Mouse (Mus musculus): Measurements from ENCODE around the gene Atxn2. TPM values are rescaled to one million over a fixed set of nuclear protein-coding genes. Genes with fewer than 3 reads are reported as not detected.

Gene Atxn2
- total and polyA plus RNA-seq, 3 experiments: 7.7 to 58.4 (median 8.3) TPM

DNA sequence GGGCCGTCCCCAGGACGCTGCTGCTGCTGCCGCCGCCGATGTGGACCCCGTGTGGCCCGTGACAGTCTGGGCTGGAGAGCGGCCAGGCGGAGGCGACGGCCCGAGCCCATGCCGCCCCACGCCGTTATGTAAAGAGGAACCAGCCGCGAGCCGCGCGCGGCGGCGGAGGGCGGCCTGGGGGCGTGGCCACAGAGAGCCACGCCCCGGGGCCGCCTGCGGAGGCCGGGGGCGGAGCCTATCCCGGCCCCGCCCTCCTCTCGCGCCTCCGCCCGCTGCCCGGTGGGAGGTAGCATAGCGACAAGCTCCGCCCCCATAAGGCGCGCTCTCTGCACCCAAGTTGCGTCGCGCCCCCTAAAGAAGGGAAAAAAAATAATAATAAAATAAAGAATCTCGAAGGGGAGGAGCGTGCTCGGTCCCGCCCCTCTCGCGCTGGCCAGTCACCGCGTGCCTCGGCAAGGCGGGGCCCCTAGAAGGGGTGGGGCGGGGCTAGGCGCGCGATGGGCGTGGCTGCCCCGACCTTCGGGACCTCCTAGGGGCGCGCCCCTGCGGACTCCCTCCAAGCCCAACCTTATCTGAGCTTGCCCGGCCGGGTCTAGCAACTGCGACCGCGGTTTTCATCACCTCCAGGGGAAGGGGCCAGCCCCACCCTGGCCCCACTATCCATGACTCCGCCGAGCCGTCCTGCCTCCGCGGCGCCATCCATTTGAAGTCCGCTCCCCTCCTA, 125.7 kb downstream of the Atxn2 start:
- peaks cover 38% of the 10 kb centered on the region for H3K79me2 ChIP-seq (replicated peaks; ENCODE audit: control insufficient read depth, extremely low read depth, insufficient read depth, poor library complexity, severe bottlenecking)
- peak; percentile 94 for DNase-seq (ENCODE audit: extremely low read depth)
- dilution Hi-C loops (cut with MboI; ENCODE audit: extremely low pct_ligation_motif_present, extremely low pct_unique_long_range_greater_than_20kb, low sequenced_read_pairs): no loop called here
- in situ Hi-C loops (cut with MboI; ENCODE audit: low pct_ligation_motif_present, low pct_unique_long_range_greater_than_20kb, low sequenced_read_pairs): no loop called here
- TF ChIP-seq POLR2AphosphoS2 (IDR thresholded peaks at IDR 0.05; ENCODE audit: low read depth, low read length) (peak; percentile 71), NELFE (IDR thresholded peaks at IDR 0.05; ENCODE audit: low read depth, low read length) (peak; percentile 93), NRF1 (IDR thresholded peaks at IDR 0.05; ENCODE audit: low read depth, low read length) (0 out of 2 replicates have a peak, but pooled peaks have one; percentile 14), MAZ (IDR thresholded peaks at IDR 0.05; ENCODE audit: low read depth, low read length) (peak; percentile 85), UBTF (IDR thresholded peaks at IDR 0.05; ENCODE audit: low read depth, low read length) (no peak; the same call in 1 of the 2 replicates), KAT2A (IDR thresholded peaks at IDR 0.05; ENCODE audit: insufficient replicate concordance, low read length) (no peak), MXI1 (IDR thresholded peaks at IDR 0.05; ENCODE audit: low read depth, low read length) (peak; percentile 46), TBP (conservative IDR thresholded peaks at IDR 0.05; ENCODE audit: low read depth, low read length) (0 out of 2 replicates have a peak, but pooled peaks have one; percentile 4), ZMIZ1 (IDR thresholded peaks at IDR 0.05; ENCODE audit: low read depth, low read length) (peak; percentile 92), MAX (IDR thresholded peaks at IDR 0.05; ENCODE audit: low read length) (0 out of 2 replicates have a peak, but pooled peaks have one; percentile 32), ZNF384 (IDR thresholded peaks at IDR 0.05; ENCODE audit: low read depth, low read length) (peak; percentile 81), TCF12 (IDR thresholded peaks at IDR 0.05; ENCODE audit: low read depth, low read length) (peak; percentile 76), RAD21 (IDR thresholded peaks at IDR 0.05; ENCODE audit: low read depth, low read length) (no peak), POLR2A (IDR thresholded peaks at IDR 0.05; ENCODE audit: low read depth, low read length) (peak; percentile 88)
- H3K4me1 ChIP-seq (ENCODE audit: control insufficient read depth in 1 of 2, insufficient read depth in 2 of 2): peaks cover 20 to 31% of the 10 kb centered on the region in 2 experiments
- peak overlapping the region; percentile 82 for H3K4me2 ChIP-seq (ENCODE audit: insufficient read depth, low read depth, poor library complexity, severe bottlenecking)
- H3K27ac ChIP-seq (ENCODE audit: insufficient read depth, low read depth): peak overlapping the region; percentile 94
- H3K9me3 ChIP-seq (replicated peaks; ENCODE audit: low read length): peaks cover 8% of the 10 kb centered on the region
- peak overlapping the region; percentile 61 to 86 (median 78) for H3K4me3 ChIP-seq (replicated peaks in 1 of 3; ENCODE audit: low read depth in 2 of 3, low read length in 2 of 3, poor library complexity in 1 of 3)
- peaks cover 8 to 9% of the 10 kb centered on the region in 2 experiments for H3K36me3 ChIP-seq (replicated peaks in 1 of 2; ENCODE audit: control insufficient read depth in 1 of 2, insufficient read depth in 1 of 2, low read length in 1 of 2)
- H3K9ac ChIP-seq (ENCODE audit: insufficient read depth, low read depth): peak overlapping the region; percentile 92
- H3K27me3 ChIP-seq (replicated peaks): no peaks in the 10 kb centered on the region

DNA sequence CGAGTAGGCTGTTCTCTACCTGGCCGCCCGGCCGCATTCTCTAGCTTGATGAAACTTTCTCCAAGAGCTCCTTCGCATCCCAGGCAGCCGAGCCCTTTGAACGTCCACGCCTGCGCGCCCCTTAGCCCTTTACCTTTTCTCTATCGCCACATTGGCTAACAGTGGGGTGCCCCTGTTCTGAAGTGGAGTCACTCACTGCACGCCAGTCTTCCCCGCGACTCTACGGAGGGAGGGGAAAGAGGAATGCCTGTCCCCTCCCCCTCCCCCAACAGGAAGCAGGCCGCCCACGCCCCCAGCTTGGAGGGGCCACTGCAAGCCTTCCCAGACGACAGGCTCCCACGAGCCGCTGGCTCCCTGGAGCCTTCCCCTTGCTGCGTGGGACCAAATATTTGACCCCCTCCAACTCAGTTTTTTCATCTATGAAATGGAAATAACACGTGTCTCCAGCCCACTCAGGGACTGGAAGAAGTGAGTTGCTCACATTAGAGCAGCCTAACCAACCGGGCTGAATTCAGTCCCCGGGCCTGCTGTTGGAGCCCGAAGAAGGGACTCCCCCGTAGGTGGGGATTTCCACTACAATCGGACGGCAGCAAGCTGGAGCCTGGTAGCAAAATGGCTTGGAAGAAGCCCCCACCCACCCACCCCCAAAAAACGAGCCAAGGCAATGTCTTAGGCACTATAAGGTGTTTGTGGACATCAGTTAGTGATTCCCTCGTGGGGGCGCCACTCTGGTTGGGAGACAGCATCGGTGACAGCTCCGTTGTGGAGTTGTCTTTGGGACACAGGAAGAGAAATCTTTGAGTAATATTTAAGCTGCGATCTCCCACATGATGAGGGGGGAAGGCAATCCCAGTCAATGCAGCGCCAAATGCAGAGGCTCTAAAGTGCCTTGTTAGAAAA, 126.6 kb downstream of the Atxn2 start, which contains the start of gene Sh2b3:
Gene Sh2b3 (minus strand): TSS at position 206 of the 900 bp plus-strand sequence.
- peak; percentile 78 for DNase-seq (ENCODE audit: extremely low read depth)
- peaks cover 8% of the 10 kb centered on the region for H3K9me3 ChIP-seq (replicated peaks; ENCODE audit: low read length)
- H3K4me2 ChIP-seq (ENCODE audit: insufficient read depth, low read depth, poor library complexity, severe bottlenecking): peak within 1 kb of the TSS; percentile 82
- in situ Hi-C loops (cut with MboI; ENCODE audit: low pct_ligation_motif_present, low pct_unique_long_range_greater_than_20kb, low sequenced_read_pairs): no loop called here
- H3K27ac ChIP-seq (ENCODE audit: insufficient read depth, low read depth): peak within 1 kb of the TSS; percentile 94
- peaks cover 29% of the 10 kb centered on the region for H3K79me2 ChIP-seq (replicated peaks; ENCODE audit: control insufficient read depth, extremely low read depth, insufficient read depth, poor library complexity, severe bottlenecking)
- dilution Hi-C loops (cut with MboI; ENCODE audit: extremely low pct_ligation_motif_present, extremely low pct_unique_long_range_greater_than_20kb, low sequenced_read_pairs): no loop called here
- H3K4me3 ChIP-seq (replicated peaks in 1 of 3; ENCODE audit: low read depth in 2 of 3, low read length in 2 of 3, poor library complexity in 1 of 3): peak within 1 kb of the TSS; percentile 61 to 86 (median 78)
- peak within 1 kb of the TSS; percentile 92 for H3K9ac ChIP-seq (ENCODE audit: insufficient read depth, low read depth)
- H3K4me1 ChIP-seq (ENCODE audit: control insufficient read depth in 1 of 2, insufficient read depth in 2 of 2): peaks cover 11 to 30% of the 10 kb centered on the region in 2 experiments
- H3K36me3 ChIP-seq (replicated peaks in 1 of 2; ENCODE audit: control insufficient read depth in 1 of 2, insufficient read depth in 1 of 2, low read length in 1 of 2): peaks cover 0 to 1% of the 10 kb centered on the region in 2 experiments
- H3K27me3 ChIP-seq (replicated peaks): no peaks in the 10 kb centered on the region
- TF ChIP-seq USF1 (IDR thresholded peaks at IDR 0.05; ENCODE audit: low read depth, low read length) (no peak), IRF4 (IDR thresholded peaks at IDR 0.05; ENCODE audit: low read depth, low read length) (peak; percentile 51), HCFC1 (IDR thresholded peaks at IDR 0.05; ENCODE audit: low read depth, low read length) (0 out of 2 replicates have a peak, but pooled peaks have one; percentile 34), POLR2A (IDR thresholded peaks at IDR 0.05; ENCODE audit: low read depth, low read length) (peak; percentile 65), MAZ (IDR thresholded peaks at IDR 0.05; ENCODE audit: low read depth, low read length) (peak; percentile 80), BHLHE40 (IDR thresholded peaks at IDR 0.05; ENCODE audit: low read depth, low read length) (peak; percentile 78), EP300 (IDR thresholded peaks at IDR 0.05; ENCODE audit: low read length) (peak; percentile 51; the same call in 1 of the 2 replicates), MYC (IDR thresholded peaks at IDR 0.05; ENCODE audit: low read depth, low read length) (peak; percentile 63; the same call in 1 of the 2 replicates), RAD21 (IDR thresholded peaks at IDR 0.05; ENCODE audit: low read depth, low read length) (no peak), POLR2AphosphoS2 (IDR thresholded peaks at IDR 0.05; ENCODE audit: low read depth, low read length) (0 out of 2 replicates have a peak, but pooled peaks have one; percentile 23), SIN3A (IDR thresholded peaks at IDR 0.05; ENCODE audit: low read length) (peak; percentile 87), CHD2 (IDR thresholded peaks at IDR 0.05; ENCODE audit: low read length) (peak; percentile 87), NELFE (IDR thresholded peaks at IDR 0.05; ENCODE audit: low read depth, low read length) (peak; percentile 44), ELF1 (IDR thresholded peaks at IDR 0.05; ENCODE audit: low read depth, low read length) (0 out of 2 replicates have a peak, but pooled peaks have one; percentile 21), MXI1 (IDR thresholded peaks at IDR 0.05; ENCODE audit: low read depth, low read length) (peak; percentile 90), SMC3 (IDR thresholded peaks at IDR 0.05; ENCODE audit: low read depth, low read length) (no peak), USF2 (conservative IDR thresholded peaks at IDR 0.05; ENCODE audit: low read depth, low read length) (no peak), TCF12 (IDR thresholded peaks at IDR 0.05; ENCODE audit: low read depth, low read length) (no peak; the same call in 1 of the 2 replicates), MAFK (IDR thresholded peaks at IDR 0.05; ENCODE audit: insufficient replicate concordance, low read length) (no peak), RCOR1 (conservative IDR thresholded peaks at IDR 0.05; ENCODE audit: low read depth, low read length) (peak; percentile 70)

Data from CH12.LX (cell line).